Mouse (Mus musculus): ENCODE measurements around the gene Itga7. TPM values are rescaled to one million over a fixed set of nuclear protein-coding genes. Genes with fewer than 3 reads are reported as not detected.

Itga7 gene
- polyA plus RNA-seq, 1 experiment = 16.9 TPM

DNA sequence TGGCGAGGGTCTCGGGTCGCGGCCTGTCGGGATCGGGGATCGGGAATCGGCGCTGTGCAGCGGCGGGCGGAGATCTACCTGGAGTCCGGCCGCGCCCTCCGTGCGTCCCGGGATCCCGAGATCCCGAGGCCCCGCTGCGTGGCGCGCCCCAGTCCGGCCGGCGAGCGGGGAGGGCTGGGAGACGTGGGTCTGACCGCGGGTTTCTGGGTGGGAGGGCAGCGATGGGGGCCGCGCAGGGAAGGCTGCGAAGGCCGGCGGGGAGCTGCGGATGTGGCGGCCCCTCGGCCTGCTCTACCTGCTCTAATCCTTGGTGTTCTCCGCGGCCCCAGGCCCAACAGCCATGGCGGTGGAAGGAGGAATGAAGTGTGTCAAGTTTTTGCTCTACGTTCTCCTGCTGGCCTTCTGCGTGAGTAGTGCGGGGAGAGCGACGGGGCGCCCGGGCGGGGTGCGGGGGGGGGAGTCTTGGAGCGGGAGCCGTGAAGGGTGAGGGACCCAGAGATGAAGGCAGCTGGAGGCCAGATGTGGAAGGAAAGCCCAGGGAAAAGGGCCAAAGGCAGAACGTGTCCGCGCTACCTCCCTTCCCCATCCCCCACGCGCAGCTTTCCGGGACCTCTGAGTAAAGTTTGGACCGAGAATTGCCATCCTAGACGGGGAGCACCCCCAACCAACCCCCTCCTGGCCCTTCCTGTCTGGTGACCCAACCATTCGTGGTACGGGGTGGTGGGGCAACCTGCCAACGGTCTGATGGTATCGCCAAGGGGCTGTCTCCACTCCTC, 23.4 kb upstream of the Itga7 start:
- Histone ChIP-seq H3K27ac (ENCODE audit: insufficient read depth, low read length) (peak overlapping the region; percentile 97), H3K4me3 (ENCODE audit: insufficient read depth, low read length) (peak overlapping the region; percentile 94), H3K4me1 (ENCODE audit: control insufficient read depth, insufficient read depth, low read length) (peaks cover 11% of the 10 kb centered on the region; the same call in 1 of the 2 replicates)
- TF ChIP-seq CTCF (IDR thresholded peaks at IDR 0.05; ENCODE audit: borderline replicate concordance, insufficient read depth, low read length) (no peak), POLR2A (IDR thresholded peaks at IDR 0.05; ENCODE audit: low read depth, low read length) (no peak; the same call in 1 of the 2 replicates)

DNA sequence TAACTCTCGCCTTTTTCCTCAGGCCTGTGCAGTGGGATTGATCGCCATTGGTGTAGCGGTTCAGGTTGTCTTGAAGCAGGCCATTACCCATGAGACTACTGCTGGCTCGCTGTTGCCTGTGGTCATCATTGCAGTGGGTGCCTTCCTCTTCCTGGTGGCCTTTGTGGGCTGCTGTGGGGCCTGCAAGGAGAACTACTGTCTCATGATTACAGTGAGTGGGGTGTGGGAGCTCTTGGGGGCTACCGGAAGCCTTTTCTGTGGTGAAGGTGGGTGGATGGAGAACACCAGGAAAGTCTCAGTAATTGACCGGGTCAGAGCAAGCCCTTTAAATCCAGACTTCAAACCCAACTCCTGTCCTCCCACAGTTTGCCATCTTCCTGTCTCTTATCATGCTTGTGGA, 22.2 kb upstream of the Itga7 start:
- peaks cover 12% of the 10 kb centered on the region; the same call in 1 of the 2 replicates for H3K4me1 ChIP-seq (ENCODE audit: control insufficient read depth, insufficient read depth, low read length)
- peak overlapping the region; percentile 97 for H3K27ac ChIP-seq (ENCODE audit: insufficient read depth, low read length)
- peak overlapping the region; percentile 94 for H3K4me3 ChIP-seq (ENCODE audit: insufficient read depth, low read length)
- TF ChIP-seq CTCF (IDR thresholded peaks at IDR 0.05; ENCODE audit: borderline replicate concordance, insufficient read depth, low read length) = no peak
- TF ChIP-seq POLR2A (IDR thresholded peaks at IDR 0.05; ENCODE audit: low read depth, low read length) = no peak

DNA sequence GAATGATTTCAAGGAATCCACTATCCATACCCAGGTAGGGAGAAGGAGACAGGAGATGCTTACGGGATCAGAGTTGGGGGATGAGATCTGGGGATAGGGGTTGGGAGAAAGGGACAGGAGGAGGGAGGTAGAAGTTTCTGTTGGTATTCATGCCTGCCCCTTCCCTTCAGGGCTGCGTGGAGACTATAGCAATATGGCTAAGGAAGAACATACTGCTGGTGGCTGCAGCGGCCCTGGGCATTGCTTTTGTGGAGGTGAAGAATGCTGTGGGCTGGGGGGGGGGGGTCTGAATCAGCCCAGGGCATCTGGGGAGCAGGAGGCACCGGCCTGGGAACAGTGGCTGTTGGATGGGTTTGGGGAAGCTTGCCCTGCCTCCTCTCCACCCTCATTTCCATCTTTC, 21.4 kb upstream of the Itga7 start:
- H3K27ac ChIP-seq (ENCODE audit: insufficient read depth, low read length) = peak overlapping the region; percentile 12; the same call in 1 of the 2 replicates
- TF ChIP-seq CTCF (IDR thresholded peaks at IDR 0.05; ENCODE audit: borderline replicate concordance, insufficient read depth, low read length) (no peak), POLR2A (IDR thresholded peaks at IDR 0.05; ENCODE audit: low read depth, low read length) (no peak)
- H3K4me3 ChIP-seq (ENCODE audit: insufficient read depth, low read length) = peak overlapping the region; percentile 94
- peaks cover 16% of the 10 kb centered on the region; the same call in 1 of the 2 replicates for H3K4me1 ChIP-seq (ENCODE audit: control insufficient read depth, insufficient read depth, low read length)

DNA sequence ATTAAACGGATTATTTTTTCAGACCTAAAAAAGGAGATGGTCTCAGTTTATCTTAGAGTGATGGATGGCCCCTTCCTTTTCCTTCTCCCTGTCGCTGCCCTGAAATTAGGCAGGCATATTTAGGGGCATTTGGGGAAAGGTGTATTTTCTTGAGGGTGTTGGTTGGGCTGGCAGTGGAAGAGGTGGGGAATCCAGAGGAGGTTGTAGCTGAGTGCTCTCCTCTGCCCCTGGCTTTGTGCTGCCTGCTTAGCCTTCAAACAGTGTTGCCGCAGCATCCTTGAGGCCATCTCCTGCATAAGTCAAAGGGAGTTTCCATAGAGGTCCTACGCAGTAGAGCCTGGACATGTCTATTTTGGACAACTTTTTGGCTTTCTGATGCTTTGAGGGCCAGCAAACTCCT, 20.8 kb upstream of the Itga7 start:
- Histone ChIP-seq H3K4me1 (ENCODE audit: control insufficient read depth, insufficient read depth, low read length) (peaks cover 16% of the 10 kb centered on the region; the same call in 1 of the 2 replicates), H3K4me3 (ENCODE audit: insufficient read depth, low read length) (peak overlapping the region; percentile 94), H3K27ac (ENCODE audit: insufficient read depth, low read length) (peak overlapping the region; percentile 1; the same call in 1 of the 2 replicates)
- TF ChIP-seq CTCF (IDR thresholded peaks at IDR 0.05; ENCODE audit: borderline replicate concordance, insufficient read depth, low read length) = no peak
- TF ChIP-seq POLR2A (IDR thresholded peaks at IDR 0.05; ENCODE audit: low read depth, low read length) = no peak

DNA sequence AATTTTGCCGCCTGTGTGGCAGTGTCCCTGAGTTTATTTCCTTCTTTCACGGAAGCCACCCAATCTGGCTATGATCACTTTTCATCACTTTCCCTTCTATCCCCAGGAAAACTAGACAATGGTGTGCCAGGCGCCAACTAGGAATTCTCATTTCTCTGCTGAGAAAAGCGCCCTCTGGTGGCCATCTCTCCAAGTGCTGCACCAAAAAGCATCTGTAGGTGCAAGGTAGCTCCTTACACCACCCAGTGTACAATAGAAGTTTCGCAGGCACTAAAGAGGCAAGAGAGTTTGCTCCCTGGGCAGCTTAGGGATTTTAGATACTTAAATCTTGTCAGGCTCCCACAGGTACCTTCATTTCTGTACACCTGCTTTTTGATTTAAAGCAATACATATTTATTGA, 20.4 kb upstream of the Itga7 start:
- H3K27ac ChIP-seq (ENCODE audit: insufficient read depth, low read length) = peak overlapping the region; percentile 1; the same call in 1 of the 2 replicates

DNA sequence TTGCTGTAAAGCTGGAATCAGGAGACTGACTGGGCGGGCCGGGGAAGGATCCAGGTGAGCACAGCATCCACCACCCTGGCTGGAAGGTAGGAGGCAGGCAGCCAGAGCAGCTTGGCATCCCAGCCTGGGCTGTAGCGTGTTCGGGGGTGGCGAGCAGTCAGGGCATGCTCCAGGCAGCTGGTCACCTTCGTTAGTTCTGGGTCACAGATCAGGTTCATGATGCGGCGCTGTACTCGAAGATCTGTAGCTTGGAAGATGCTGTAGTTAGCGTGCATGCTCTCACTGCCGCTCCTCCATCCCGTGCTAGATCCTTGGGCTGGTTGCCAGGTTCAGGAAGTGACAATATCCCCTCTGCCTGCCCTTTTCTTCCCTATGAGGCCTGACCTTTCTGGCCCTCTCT, 19.9 kb upstream of the Itga7 start:
- Histone ChIP-seq H3K4me1 (ENCODE audit: control insufficient read depth, insufficient read depth, low read length) (peaks cover 18% of the 10 kb centered on the region; the same call in 1 of the 2 replicates), H3K4me3 (ENCODE audit: insufficient read depth, low read length) (no peak overlapping the region), H3K27ac (ENCODE audit: insufficient read depth, low read length) (no peak overlapping the region)
- peak; percentile 30; the same call in 1 of the 2 replicates for TF ChIP-seq POLR2A (IDR thresholded peaks at IDR 0.05; ENCODE audit: low read depth, low read length)
- TF ChIP-seq CTCF (IDR thresholded peaks at IDR 0.05; ENCODE audit: borderline replicate concordance, insufficient read depth, low read length) = no peak

More for the DNA sequence above, 20.4 kb upstream of the Itga7 start:
- H3K4me1 ChIP-seq (ENCODE audit: control insufficient read depth, insufficient read depth, low read length) = peaks cover 18% of the 10 kb centered on the region; the same call in 1 of the 2 replicates
- peak overlapping the region; percentile 94; the same call in 1 of the 2 replicates for H3K4me3 ChIP-seq (ENCODE audit: insufficient read depth, low read length)
- TF ChIP-seq CTCF (IDR thresholded peaks at IDR 0.05; ENCODE audit: borderline replicate concordance, insufficient read depth, low read length) (peak; percentile 64; the same call in 1 of the 2 replicates), POLR2A (IDR thresholded peaks at IDR 0.05; ENCODE audit: low read depth, low read length) (no peak)

DNA sequence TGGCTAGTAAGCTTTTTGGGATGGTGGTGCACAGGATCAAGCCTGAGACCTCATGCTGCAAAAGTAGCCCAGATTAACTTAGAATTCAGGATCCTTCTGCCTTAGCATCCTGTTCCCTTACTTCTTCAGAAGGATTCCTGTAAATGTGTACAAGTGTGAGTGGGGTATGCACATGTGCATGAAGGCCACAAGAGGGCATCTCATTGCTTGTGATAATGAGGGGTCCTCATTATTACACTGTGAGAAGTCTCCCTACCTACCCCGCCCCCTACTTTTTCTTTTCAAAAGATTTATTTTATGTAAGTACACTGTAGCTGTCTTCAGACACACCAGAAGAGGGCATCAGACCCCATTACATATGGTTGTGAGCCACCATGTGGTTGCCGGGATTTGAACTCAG, 18.1 kb upstream of the Itga7 start:
- Histone ChIP-seq H3K27ac (ENCODE audit: insufficient read depth, low read length) (no peak overlapping the region), H3K4me3 (ENCODE audit: insufficient read depth, low read length) (no peak overlapping the region), H3K4me1 (ENCODE audit: control insufficient read depth, insufficient read depth, low read length) (peaks cover 26% of the 10 kb centered on the region)
- no peak for TF ChIP-seq CTCF (IDR thresholded peaks at IDR 0.05; ENCODE audit: borderline replicate concordance, insufficient read depth, low read length)
- TF ChIP-seq POLR2A (IDR thresholded peaks at IDR 0.05; ENCODE audit: low read depth, low read length) = no peak

DNA sequence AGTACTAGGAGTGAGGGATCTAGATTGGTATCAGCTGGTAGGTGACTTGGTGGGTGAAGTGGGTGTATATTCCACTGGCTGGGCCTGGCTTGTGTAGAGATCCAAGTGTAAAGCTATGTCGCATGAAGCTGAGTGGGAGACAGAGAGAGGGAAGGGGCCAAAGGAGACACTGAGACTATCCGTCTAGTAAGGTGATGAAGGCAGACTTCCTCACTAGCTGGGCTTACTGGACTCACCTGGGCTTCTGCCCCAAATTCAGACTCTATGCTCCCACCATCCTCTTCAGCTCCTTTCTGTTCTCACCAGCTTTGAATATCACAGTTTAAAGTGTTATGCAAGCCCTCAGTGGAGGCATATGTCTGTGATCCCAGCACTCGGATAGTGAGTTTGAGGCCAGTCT, 17.0 kb upstream of the Itga7 start:
- H3K27ac ChIP-seq (ENCODE audit: insufficient read depth, low read length) = peak overlapping the region; percentile 13; the same call in 1 of the 2 replicates
- TF ChIP-seq POLR2A (IDR thresholded peaks at IDR 0.05; ENCODE audit: low read depth, low read length) (no peak), CTCF (IDR thresholded peaks at IDR 0.05; ENCODE audit: borderline replicate concordance, insufficient read depth, low read length) (no peak)
- H3K4me1 ChIP-seq (ENCODE audit: control insufficient read depth, insufficient read depth, low read length) = peaks cover 32% of the 10 kb centered on the region
- H3K4me3 ChIP-seq (ENCODE audit: insufficient read depth, low read length) = no peak overlapping the region

DNA sequence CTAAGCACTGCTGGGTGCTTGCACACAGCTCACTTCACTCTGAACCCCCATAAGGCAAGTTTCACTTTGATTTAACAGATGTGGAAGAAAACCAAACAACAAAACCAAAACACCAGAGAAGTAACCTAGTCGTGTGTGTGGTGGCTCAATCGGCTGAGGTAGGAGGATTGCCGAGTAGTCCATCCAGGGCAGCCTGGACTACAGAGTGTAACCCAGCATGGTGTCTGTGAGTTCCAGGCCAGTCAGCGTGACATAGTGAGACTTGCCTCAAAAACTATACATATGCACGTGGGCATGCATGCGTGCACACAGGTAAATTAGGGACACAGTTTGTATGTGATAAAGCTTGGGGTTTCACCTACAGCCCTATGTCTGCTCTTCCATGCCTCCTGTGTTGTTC, 16.2 kb upstream of the Itga7 start:
- Histone ChIP-seq H3K27ac (ENCODE audit: insufficient read depth, low read length) (no peak overlapping the region), H3K4me1 (ENCODE audit: control insufficient read depth, insufficient read depth, low read length) (peaks cover 35% of the 10 kb centered on the region), H3K4me3 (ENCODE audit: insufficient read depth, low read length) (no peak overlapping the region)
- no peak for TF ChIP-seq CTCF (IDR thresholded peaks at IDR 0.05; ENCODE audit: borderline replicate concordance, insufficient read depth, low read length)
- 0 out of 2 replicates have a peak, but pooled peaks have one; percentile 10 for TF ChIP-seq POLR2A (IDR thresholded peaks at IDR 0.05; ENCODE audit: low read depth, low read length)

DNA sequence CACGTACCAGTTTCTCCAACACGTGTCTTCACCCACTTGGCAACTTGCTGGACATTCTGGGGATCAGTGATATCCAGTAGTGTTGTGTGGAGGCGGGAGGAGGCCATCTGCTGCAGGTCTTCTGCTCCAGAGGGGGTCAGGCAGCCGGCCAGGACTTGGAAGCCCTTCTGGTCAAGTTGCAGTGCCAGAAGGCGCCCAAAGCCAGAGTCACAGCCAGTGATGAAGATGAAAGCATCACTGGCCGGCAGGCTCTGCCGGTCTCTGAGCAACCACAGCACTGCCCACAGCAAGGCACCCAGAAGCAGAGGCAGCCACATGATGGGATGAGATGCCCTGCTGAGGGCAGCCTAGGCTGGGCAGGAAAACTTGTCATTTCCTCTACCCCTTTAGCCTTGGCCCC, 15.4 kb upstream of the Itga7 start:
- Histone ChIP-seq H3K27ac (ENCODE audit: insufficient read depth, low read length) (peak overlapping the region; percentile 83), H3K4me3 (ENCODE audit: insufficient read depth, low read length) (no peak overlapping the region), H3K4me1 (ENCODE audit: control insufficient read depth, insufficient read depth, low read length) (peaks cover 35% of the 10 kb centered on the region)
- TF ChIP-seq CTCF (IDR thresholded peaks at IDR 0.05; ENCODE audit: borderline replicate concordance, insufficient read depth, low read length) (no peak), POLR2A (IDR thresholded peaks at IDR 0.05; ENCODE audit: low read depth, low read length) (peak; percentile 20; the same call in 1 of the 2 replicates)
